Mouse (Mus musculus): ENCODE data around the gene Ints11. TPM values are rescaled to one million over a fixed set of nuclear protein-coding genes. Genes with fewer than 3 reads are reported as not detected.

The Ints11 gene
- polyA plus RNA-seq, 1 experiment = 32.3 TPM

DNA sequence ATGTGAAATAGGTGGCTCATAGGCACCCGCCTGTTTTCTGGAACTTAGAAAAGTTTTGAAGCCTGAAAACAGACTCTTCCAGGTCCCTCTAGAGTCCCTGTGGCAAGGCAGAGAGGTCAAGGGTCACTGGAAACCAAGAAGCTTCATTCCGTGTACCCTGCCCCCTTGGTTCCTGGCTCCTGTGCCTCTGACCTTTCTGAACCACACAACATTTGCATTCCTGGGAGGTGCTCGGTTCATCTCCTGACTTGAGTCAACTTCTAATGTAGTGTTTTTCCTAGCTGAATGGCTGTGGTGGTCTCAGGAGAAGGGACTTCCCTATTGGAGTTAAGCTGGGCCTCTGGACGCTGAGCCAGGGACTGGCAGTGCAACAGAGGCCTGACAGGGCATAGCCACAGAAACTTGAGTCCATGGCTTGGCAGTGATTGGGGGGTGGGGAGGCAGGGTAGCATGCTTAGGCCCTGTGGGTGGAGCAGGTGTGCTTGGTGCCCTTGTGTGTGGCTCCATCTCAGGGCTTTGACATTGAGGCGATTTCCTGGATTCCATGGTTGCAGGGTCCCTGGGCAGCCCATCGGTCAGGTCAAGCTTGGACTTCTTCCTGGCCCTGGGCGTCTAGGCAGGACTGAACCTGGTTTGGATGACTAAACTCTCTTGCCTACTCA, 20.8 kb upstream of the Ints11 start:
- DNase-seq (ENCODE audit: low spot score) = peak; percentile 18

GRCm38 (mm10) chr4:155849391-155849790, 20.0 kb upstream of the Ints11 start:
- peak; percentile 14 for DNase-seq (ENCODE audit: low spot score)

DNA sequence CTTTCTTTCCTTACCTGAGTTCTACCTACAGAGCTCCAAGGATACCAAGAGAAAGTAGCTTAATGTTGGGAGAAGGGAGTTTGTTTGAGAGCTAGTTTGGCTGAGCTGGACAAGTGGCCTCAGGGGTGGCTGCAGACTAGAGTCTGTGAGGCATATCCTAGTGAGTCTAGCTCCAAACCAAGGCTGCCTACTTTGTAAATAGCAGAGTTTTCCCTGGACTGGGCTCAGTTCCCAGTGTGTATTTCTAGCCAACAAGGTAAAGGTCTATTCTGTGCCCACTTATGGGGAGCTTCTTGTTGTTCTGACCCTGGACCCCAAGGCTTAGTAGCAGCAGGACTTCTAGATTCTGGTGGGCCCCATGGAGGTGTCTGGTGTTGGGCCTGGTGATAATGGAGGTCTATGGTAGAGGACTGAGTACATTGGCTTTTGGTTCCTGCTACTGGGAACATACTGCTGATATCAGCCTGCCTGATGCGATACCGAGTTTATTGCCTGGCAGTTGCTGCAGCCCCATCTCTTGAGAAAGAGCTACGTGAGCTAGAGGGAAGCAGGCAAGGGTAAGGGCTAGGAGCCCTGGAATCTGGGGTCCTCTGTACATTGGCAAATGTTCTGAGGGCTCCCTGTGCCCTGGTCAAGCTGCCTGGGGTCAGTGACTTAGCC, 19.4 kb upstream of the Ints11 start:
- DNase-seq (ENCODE audit: low spot score) = peak; percentile 11

DNA sequence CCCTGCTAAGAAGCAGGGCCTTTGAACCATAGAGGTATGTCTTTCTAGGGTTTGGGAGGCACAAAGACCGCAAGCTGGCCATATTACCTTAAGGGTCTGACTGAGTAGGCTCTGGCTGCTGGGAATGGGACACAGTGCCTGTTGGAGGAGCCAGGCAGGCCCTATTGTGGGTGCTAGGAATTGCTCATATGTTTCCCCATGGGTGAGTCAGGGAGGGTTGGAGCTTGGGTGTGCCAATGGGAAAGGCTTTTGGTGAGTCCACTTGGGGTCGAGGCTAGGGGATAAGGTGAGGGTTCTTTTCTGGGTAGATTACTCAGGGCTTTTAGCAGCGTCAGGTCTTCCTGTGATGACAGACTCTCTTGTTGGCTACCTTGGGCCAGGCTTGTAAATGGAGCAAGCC, 18.0 kb upstream of the Ints11 start:
- peak; percentile 19 for DNase-seq (ENCODE audit: low spot score)

GRCm38 (mm10) chr4:155851951-155852411, 17.4 kb upstream of the Ints11 start:
- peak; percentile 16 for DNase-seq (ENCODE audit: low spot score)

DNA sequence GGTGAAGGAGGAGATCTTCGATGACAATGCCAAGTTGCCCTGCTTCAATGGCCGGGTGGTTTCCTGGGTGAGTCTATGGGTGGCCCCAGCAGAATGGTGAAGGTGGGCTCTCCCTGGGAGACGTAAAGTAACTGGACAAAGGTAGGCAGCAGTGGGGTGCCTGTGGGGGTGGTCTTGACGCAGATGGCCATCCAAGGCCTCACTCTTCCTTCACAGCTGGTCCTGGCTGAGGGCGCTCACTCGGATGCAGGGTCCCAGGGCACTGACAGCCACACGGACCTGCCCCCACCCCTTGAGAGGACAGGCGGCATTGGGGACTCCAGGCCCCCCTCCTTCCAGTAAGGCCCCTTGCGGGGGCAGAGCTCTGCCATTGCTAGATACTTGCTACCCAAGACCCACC, 15.9 kb upstream of the Ints11 start:
- DNase-seq (ENCODE audit: low spot score) = peak; percentile 18

- peak; percentile 18 for DNase-seq (ENCODE audit: low spot score)
Observed at GRCm38 (mm10) chr4:155854991-155855390, 14.4 kb upstream of the Ints11 start.

DNA sequence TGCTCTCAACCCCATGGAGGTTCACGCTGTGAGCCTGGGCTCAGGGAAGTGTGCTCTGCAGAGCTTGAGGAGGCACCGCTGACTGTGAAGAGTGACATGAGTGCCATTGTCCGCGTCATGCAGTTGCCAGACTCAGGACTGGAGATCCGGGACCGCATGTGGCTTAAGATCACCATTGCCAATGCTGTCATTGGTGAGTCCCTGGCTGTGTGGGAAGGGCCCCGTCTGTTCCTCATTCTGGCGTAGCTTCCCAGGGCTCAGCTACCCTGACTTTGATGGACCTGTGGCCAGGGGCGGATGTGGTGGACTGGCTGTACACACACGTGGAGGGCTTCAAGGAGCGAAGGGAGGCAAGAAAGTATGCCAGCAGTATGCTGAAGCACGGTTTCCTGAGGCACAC, 13.3 kb upstream of the Ints11 start:
- DNase-seq (ENCODE audit: low spot score) = peak; percentile 15

GRCm38 (mm10) chr4:155856881-155857280, 12.5 kb upstream of the Ints11 start:
- DNase-seq (ENCODE audit: low spot score) = no peak

GRCm38 (mm10) chr4:155859318-155859717, 10.0 kb upstream of the Ints11 start:
- peak; percentile 24 for DNase-seq (ENCODE audit: low spot score)

GRCm38 (mm10) chr4:155861787-155862186, 7.6 kb upstream of the Ints11 start:
- DNase-seq (ENCODE audit: low spot score) = no peak

GRCm38 (mm10) chr4:155863001-155863400, 6.3 kb upstream of the Ints11 start, which contains the start of gene Tas1r3:
Tas1r3 (minus strand) TSS chr4:155863362.
- DNase-seq (ENCODE audit: low spot score) = peak; percentile 18

DNA sequence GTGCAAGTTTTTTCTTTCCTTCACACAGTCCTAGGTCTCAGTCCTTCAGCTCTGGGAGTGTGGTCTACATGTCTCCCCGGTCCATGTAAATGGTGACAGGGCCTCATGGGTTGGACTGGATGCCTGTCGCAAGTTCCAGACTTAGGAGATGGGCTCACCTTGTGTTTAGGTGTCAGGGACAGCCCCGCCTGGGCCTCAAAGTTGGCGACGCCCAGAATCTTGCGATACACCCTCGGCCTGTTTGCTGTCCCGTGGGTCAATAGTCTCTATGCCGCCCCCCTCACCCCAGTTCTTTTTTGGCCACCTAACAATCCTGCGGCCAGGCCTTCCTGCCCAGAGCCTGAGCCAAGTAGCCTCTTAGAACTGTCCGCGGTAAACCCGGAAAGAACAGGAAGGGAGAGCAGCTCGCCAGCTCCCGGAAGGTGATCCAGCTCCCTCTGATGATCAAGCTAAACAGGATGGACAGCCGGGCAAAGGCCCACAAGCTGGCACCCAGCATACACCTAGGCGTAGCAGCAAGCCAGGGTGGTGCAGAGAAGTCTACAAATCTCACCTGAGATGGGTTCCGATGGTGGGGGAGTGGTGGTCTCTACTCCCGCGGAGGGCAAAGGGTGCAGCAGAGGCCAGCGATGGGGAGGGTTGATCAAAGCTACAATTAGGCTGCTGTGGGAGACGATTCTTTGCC, 590 bp upstream of the Ints11 start:
- no peak for DNase-seq (ENCODE audit: low spot score)

- no peak for DNase-seq (ENCODE audit: low spot score)
Observed at GRCm38 (mm10) chr4:155871404-155871803, 2.1 kb downstream of the Ints11 start.

- no peak for DNase-seq (ENCODE audit: low spot score)
Observed at GRCm38 (mm10) chr4:155883587-155883986, 14.2 kb downstream of the Ints11 start.

- DNase-seq (ENCODE audit: low spot score) = no peak
Observed at GRCm38 (mm10) chr4:155886330-155886729, 17.0 kb downstream of the Ints11 start.

- peak; percentile 15 for DNase-seq (ENCODE audit: low spot score)
Observed at GRCm38 (mm10) chr4:155887674-155888073, 18.3 kb downstream of the Ints11 start.

DNA sequence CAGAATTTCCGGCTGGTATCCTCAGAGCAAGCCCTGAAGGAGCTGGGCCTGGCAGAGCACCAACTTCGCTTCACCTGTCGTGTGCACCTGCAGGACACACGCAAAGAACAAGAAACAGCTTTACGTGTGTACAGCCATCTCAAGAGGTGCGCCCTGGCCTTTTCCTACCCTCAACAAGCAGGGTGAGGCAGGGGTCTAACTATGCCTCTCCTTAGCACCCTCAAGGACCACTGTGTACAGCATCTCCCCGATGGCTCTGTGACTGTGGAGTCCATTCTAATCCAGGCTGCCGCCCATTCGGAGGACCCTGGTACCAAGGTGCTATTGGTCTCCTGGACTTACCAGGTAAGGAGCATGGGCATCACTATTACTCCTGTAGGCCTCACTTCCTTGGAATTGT, 18.8 kb downstream of the Ints11 start:
- DNase-seq (ENCODE audit: low spot score) = peak; percentile 10

GRCm38 (mm10) chr4:155889316-155889715, 20.0 kb downstream of the Ints11 start:
- DNase-seq (ENCODE audit: low spot score) = no peak

GRCm38 (mm10) chr4:155891011-155891471, 21.7 kb downstream of the Ints11 start:
- DNase-seq (ENCODE audit: low spot score) = no peak

GRCm38 (mm10) chr4:155891551-155892001, 22.2 kb downstream of the Ints11 start, which contains the start of the genes Pusl1 and Acap3:
Pusl1 (minus strand) TSS chr4:155891781.
Acap3 (plus strand) TSS chr4:155891822.
- peak; percentile 94 for DNase-seq (ENCODE audit: low spot score)

DNA sequence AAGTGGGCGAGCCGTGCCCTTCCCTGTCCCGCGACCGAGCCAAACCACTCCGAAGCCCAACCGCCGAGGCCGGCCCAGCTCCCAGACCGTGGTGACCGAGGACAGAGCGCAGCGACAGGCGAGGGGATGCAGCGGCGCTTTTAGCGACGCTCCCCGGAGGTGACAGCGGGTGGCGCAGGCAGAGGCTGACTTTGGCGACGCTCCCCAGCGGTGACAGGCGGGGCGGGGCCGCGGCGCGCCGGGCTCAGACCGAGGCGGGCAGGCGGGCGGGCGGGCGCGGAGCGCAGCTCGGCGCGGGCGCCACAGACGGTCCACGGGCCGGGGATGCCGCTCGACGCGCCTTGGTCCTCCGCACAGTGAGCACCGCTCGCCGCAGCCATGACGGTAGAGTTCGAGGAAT, 22.7 kb downstream of the Ints11 start:
- peak; percentile 67 for DNase-seq (ENCODE audit: low spot score)

All from urinary bladder, adult 2 months (tissue).